Mouse (Mus musculus): ENCODE results near the gene Mfap3. TPM values are rescaled to one million over a fixed set of nuclear protein-coding genes. Genes with fewer than 3 reads are reported as not detected.

Gene Mfap3
- polyA plus RNA-seq, 1 experiment from 2014 or later, result 64.8 TPM

DNA sequence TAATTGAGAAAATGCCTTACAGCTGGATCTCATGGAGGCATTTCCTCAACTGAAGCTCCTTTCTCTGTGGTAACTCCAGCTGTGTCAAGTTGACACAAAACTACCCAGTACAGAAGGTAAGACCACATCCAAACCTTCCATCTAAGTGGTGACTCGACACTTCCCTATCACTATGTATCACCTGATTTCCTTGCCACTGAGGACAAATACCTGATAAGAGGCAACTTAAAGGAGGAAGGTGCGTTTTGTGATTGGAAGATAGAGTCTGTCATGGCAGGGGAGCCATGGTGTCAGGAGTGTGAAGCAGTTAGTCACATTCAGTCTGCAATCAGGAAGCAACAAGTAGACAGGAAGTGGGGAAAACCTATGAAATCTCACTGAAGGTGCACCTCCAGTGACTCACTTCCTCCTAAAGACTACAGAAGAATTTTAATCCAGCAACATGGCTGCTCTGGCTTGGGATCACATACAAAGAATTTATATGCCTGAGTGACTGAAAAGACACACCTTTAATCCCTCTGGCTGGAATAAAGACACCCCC lies 50.6 kb downstream of the Mfap3 start:
- H3K9me3 ChIP-seq, result no peaks in the 10 kb centered on the region
- 93% methylated on average over 2 of the region's 2 CpGs for WGBS
- H3K4me3 ChIP-seq, result no peak overlapping the region
- no peak overlapping the region for H3K4me2 ChIP-seq
- H3K27ac ChIP-seq, result no peak overlapping the region
- no peak overlapping the region for H3K9ac ChIP-seq
- peaks cover 16% of the 10 kb centered on the region for H3K4me1 ChIP-seq
- no peaks in the 10 kb centered on the region for H3K36me3 ChIP-seq (replicated peaks)
- ATAC-seq (replicated peaks), result no peak
- no peaks in the 10 kb centered on the region for H3K27me3 ChIP-seq (replicated peaks)

DNA sequence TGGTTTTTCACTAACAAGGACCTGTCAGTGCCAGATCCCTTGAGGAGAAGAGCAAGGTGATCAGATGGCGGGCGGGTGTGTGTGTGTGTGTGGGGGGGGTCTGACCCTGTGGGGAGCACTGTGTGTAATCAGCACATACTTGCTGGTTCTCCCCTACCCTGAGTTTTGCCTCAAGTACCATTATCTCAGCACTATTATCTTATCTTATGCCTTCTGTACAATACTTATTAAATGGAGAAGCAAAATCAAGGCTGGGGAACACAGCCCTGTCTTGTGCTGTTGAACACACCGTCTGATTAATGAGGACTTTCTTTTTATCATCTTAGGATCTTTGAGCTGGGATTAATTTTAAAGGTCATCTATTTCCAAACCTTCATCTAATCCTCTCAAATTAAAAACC lies 52.6 kb downstream of the Mfap3 start:
- no peak for ATAC-seq (replicated peaks)

DNA sequence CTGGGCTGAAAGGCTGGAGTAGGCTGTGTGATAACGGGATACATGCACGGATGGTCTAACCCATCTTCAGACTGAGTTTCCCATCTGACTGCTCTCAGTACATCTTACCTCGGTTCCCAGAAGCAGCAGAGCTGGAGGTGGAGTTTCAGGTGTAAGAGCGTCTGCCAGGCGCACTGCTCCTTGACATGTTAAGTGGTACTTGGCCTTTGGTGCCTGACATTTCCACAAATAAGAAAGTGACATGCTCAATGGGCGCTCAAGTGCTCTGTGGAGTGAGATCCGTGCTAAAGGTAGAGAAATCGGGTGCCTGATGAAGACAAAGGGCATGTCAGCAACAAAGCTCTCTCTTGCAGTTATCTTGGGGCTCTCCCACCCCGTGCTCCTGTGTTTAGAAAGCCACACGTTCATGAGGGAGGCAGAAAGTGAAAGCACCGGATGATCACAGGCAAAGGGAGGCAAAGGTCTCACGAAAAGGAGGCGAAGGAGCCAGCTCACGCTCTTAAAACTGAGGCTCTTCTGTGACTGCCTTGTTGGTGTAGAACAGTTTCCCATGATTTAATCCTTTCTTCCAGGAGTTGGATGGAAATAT lies 55.3 kb downstream of the Mfap3 start:
- no peaks in the 10 kb centered on the region for H3K9me3 ChIP-seq
- ATAC-seq (replicated peaks), result no peak
- no peaks in the 10 kb centered on the region for H3K36me3 ChIP-seq (replicated peaks)
- no peak overlapping the region for H3K4me3 ChIP-seq
- WGBS, result 53% methylated on average over 14 of the region's 14 CpGs
- H3K9ac ChIP-seq, result no peak overlapping the region
- H3K27me3 ChIP-seq (replicated peaks), result no peaks in the 10 kb centered on the region
- H3K4me2 ChIP-seq, result no peak overlapping the region
- H3K4me1 ChIP-seq, result peaks cover 4% of the 10 kb centered on the region; the same call in 1 of the 2 replicates
- no peak overlapping the region for H3K27ac ChIP-seq

More for the DNA sequence above, 52.6 kb downstream of the Mfap3 start:
- Histone ChIP-seq H3K27ac (no peak overlapping the region), H3K9me3 (no peaks in the 10 kb centered on the region), H3K9ac (no peak overlapping the region), H3K36me3 (replicated peaks) (no peaks in the 10 kb centered on the region), H3K4me3 (no peak overlapping the region), H3K27me3 (replicated peaks) (no peaks in the 10 kb centered on the region), H3K4me2 (no peak overlapping the region), H3K4me1 (peaks cover 15% of the 10 kb centered on the region)
- 82% methylated on average over 3 of the region's 3 CpGs for WGBS

DNA sequence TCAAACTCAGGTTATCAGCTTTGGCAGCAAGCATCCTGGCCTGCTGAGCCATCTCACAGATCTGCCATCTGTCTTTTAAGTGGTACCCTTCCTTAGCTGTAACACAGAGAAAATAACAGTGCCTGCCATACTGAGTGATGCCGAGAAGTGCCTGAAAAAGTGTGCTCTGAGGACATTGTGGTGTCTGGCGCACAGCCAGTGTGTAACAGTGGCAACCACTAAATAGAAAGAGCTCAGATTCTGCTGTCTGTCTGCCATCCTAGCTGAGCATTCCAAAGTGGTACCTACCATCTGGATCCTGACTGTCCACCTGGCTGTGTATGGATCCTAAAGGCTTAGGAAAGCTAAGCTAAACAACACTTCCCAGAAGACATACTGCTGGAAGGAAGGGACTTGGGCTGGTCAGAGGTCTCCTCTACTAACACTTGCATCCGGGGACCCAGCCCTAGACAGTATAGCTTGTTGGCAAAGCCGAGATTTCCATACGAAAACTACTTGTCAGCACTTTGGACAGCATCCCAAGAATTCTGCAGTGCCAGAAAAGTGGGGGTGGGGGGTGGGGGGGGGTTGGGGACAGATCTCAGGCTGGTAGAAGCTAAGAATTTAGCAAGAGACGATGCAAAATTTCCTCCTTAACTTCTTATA lies 58.5 kb downstream of the Mfap3 start:
- Histone ChIP-seq H3K36me3 (replicated peaks) (no peaks in the 10 kb centered on the region), H3K9ac (no peak overlapping the region), H3K9me3 (no peaks in the 10 kb centered on the region), H3K27ac (no peak overlapping the region), H3K27me3 (replicated peaks) (no peaks in the 10 kb centered on the region), H3K4me1 (peaks cover 4% of the 10 kb centered on the region; the same call in 1 of the 2 replicates), H3K4me3 (no peak overlapping the region), H3K4me2 (no peak overlapping the region)
- ATAC-seq (replicated peaks), result no peak
- WGBS, result 78% methylated on average over 6 of the region's 6 CpGs

- no peak overlapping the region for H3K4me3 ChIP-seq
- 9% methylated on average over 10 of the region's 10 CpGs for WGBS
- H3K36me3 ChIP-seq (replicated peaks), result no peaks in the 10 kb centered on the region
- peak; percentile 83 for ATAC-seq (replicated peaks)
- H3K27ac ChIP-seq, result peak overlapping the region; percentile 59
- no peak overlapping the region for H3K9ac ChIP-seq
- no peaks in the 10 kb centered on the region for H3K9me3 ChIP-seq
- no peak overlapping the region for H3K4me2 ChIP-seq
- H3K27me3 ChIP-seq (replicated peaks), result no peaks in the 10 kb centered on the region
- peaks cover 34% of the 10 kb centered on the region for H3K4me1 ChIP-seq
These were observed 64.6 kb downstream of the Mfap3 start for GRCm38 (mm10) chr11:57582818-57583635.

Other genes starting within 250 kb of the Mfap3 start
- gene Fam114a2, start within 50 bp of the Mfap3 start, polyA plus RNA-seq (2015; fragmentation: Nextera tagmentation; extraction: Ambion mirVana), result 93.0 and 94.3 TPM in 2 replicates
- 16.4 and 16.5 TPM in 2 replicates for gene Galnt10, start 126.8 kb downstream of the Mfap3 start, polyA plus RNA-seq (2015; fragmentation: Nextera tagmentation; extraction: Ambion mirVana)